Mouse (Mus musculus): ENCODE results near the gene Zfp672. TPM values are rescaled to one million over a fixed set of nuclear protein-coding genes. Genes with fewer than 3 reads are reported as not detected.

Gene Zfp672
- polyA plus RNA-seq, 1 experiment from 2014 or later: 7.9 TPM

- Histone ChIP-seq H3K4me3 (ENCODE audit: inconsistent target) (no peak overlapping the region), H3K79me2 (ENCODE audit: inconsistent target) (no peaks in the 10 kb centered on the region), H3K36me3 (ENCODE audit: inconsistent target) (no peaks in the 10 kb centered on the region), H3K27ac (no peak overlapping the region)
- WGBS (ENCODE audit: missing documents): 47% methylated on average over 13 of the region's 13 CpGs
Measured at GRCm38 (mm10) chr11:58281970-58282496, 48.1 kb downstream of the Zfp672 start.

DNA sequence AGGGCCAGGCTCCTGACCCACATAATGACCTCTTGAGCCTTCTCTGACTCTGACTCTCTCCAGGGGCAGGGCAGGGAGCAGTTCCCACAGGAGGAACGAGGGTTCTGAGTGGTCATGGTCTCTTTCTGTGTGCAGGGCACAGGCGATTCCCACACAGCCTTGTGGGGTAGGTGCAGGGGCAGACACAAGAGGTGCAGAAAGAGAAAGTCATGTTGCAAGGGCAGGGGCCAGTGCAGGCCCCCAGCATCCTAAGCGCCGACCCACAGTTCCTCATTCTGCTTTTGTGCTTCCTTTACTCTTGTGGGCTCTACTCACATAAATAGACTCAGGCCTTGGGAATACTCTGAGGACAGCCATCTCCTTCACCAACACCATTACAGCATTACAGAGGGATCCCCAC is 54.4 kb downstream of the Zfp672 start:
- WGBS (ENCODE audit: missing documents): 4% methylated on average over 2 of the region's 4 CpGs
- H3K4me3 ChIP-seq (ENCODE audit: inconsistent target): no peak overlapping the region
- H3K36me3 ChIP-seq (ENCODE audit: inconsistent target): no peaks in the 10 kb centered on the region
- no peak overlapping the region for H3K27ac ChIP-seq
- H3K79me2 ChIP-seq (ENCODE audit: inconsistent target): no peaks in the 10 kb centered on the region

- no peak within 1 kb of the TSS for H3K27ac ChIP-seq
- no peaks in the 10 kb centered on the region for H3K79me2 ChIP-seq (ENCODE audit: inconsistent target)
- H3K36me3 ChIP-seq (ENCODE audit: inconsistent target): no peaks in the 10 kb centered on the region
- 61% methylated on average over 2 of the region's 2 CpGs for WGBS (ENCODE audit: missing documents)
- H3K4me3 ChIP-seq (ENCODE audit: inconsistent target): no peak within 1 kb of the TSS
Measured at GRCm38 (mm10) chr11:58274572-58274971, 55.6 kb downstream of the Zfp672 start, which contains the start of gene 4930438A08Rik. 4930438A08Rik (plus strand) TSS chr11:58274799.

DNA sequence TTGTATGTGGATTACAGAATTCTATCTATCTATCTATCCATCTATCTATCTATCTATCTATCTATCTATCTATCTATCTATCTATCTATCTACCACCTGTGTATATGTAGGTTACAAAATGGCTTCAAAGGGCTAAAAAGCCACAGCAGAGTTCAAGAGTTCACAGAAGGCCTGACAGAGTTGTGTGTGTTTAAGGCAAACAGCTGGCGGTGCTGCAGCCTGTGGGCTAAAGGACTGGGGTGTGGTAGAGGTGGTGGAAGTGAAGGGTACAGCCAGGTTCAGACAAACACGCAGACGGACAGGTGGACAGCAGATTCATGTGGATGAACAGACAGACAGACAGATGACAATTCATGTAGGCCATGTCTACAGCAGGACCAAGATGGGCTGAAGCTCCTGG is 61.9 kb downstream of the Zfp672 start:
- Histone ChIP-seq H3K4me3 (ENCODE audit: inconsistent target) (no peak overlapping the region), H3K79me2 (ENCODE audit: inconsistent target) (no peaks in the 10 kb centered on the region), H3K36me3 (ENCODE audit: inconsistent target) (no peaks in the 10 kb centered on the region), H3K27ac (no peak overlapping the region)
- WGBS (ENCODE audit: missing documents): 94% methylated on average over 3 of the region's 3 CpGs

Other genes with a start within 250 kb of the Zfp672 start
- gene Gm12248, start 237.2 kb downstream of the Zfp672 start, polyA plus RNA-seq (2018): not detected in 3 replicates
- 35.8 to 41.5 TPM (median 36.2 TPM) in 3 replicates for gene Cnot8, start 226.2 kb downstream of the Zfp672 start, polyA plus RNA-seq (2018)
- 4.7 to 12.0 TPM (median 5.4 TPM) in 3 replicates for gene Gemin5, start 161.8 kb downstream of the Zfp672 start, polyA plus RNA-seq (2018)
- gene Mrpl22, start 158.7 kb downstream of the Zfp672 start, polyA plus RNA-seq (2018): 36.9 to 51.5 TPM (median 42.8 TPM) in 3 replicates
- 25.7 to 94.8 TPM (median 34.2 TPM) in 3 replicates for gene Igtp, start 130.8 kb downstream of the Zfp672 start, polyA plus RNA-seq (2018)
- 32.0 to 97.2 TPM (median 40.6 TPM) in 3 replicates for gene Irgm2, start 130.7 kb downstream of the Zfp672 start, polyA plus RNA-seq (2018)
- 0.17 TPM in 1 of 3 replicates, not detected in the others for gene 4930438A08Rik, start 55.5 kb downstream of the Zfp672 start, polyA plus RNA-seq (2018)
- gene Zfp692, start 23.3 kb downstream of the Zfp672 start, polyA plus RNA-seq (2018): 2.9 to 5.3 TPM (median 4.7 TPM) in 3 replicates
- gene Sh3bp5l, start 385 bp upstream of the Zfp672 start, polyA plus RNA-seq (2018): 6.4 to 11.1 TPM (median 8.6 TPM) in 3 replicates
- not detected in 3 replicates for gene Lypd8, start 48.7 kb upstream of the Zfp672 start, polyA plus RNA-seq (2018)
- gene 1810065E05Rik, start 90.8 kb upstream of the Zfp672 start, polyA plus RNA-seq (2018): not detected in 3 replicates
- not detected in 3 replicates for gene Gm12253, start 102.2 kb upstream of the Zfp672 start, polyA plus RNA-seq (2018)
- gene Lypd9, start 122.6 kb upstream of the Zfp672 start, polyA plus RNA-seq (2018): not detected in 3 replicates
- gene Olfr30, start 131.9 kb upstream of the Zfp672 start, polyA plus RNA-seq (2018): not detected in 3 replicates
- gene Olfr332, start 162.2 kb upstream of the Zfp672 start, polyA plus RNA-seq (2018): not detected in 3 replicates
- not detected in 3 replicates for gene Olfr331, start 172.2 kb upstream of the Zfp672 start, polyA plus RNA-seq (2018)
- gene Olfr330, start 204.5 kb upstream of the Zfp672 start, polyA plus RNA-seq (2018): not detected in 3 replicates
- not detected in 3 replicates for gene Olfr329-ps, start 216.1 kb upstream of the Zfp672 start, polyA plus RNA-seq (2018)
- not detected in 3 replicates for gene Olfr328, start 225.3 kb upstream of the Zfp672 start, polyA plus RNA-seq (2018)
- not detected in 3 replicates for gene Olfr224, start 240.2 kb upstream of the Zfp672 start, polyA plus RNA-seq (2018)
- not detected in 3 replicates for gene Olfr325, start 247.4 kb upstream of the Zfp672 start, polyA plus RNA-seq (2018)

Measured in macrophage (primary cell).